Mouse (Mus musculus) stomach, postnatal 0 days (tissue): ENCODE measurements around the gene Ccng2. TPM values are rescaled to one million over a fixed set of nuclear protein-coding genes. Genes with fewer than 3 reads are reported as not detected.

Source experiments
- ATAC-seq: fragments of 200-750 bp; cut with Nextera tagmentation; 2 replicates; pipeline ENCODE4 v1.8.0; 2017; ENCODE audit not compliant: low FRiP score, low TSS enrichment
- DNase-seq: peaks from one replicate; pipeline ENCODE4 v3.0.0-alpha.2; 2016; ENCODE audit warnings: low spot score
- H3K27ac ChIP-seq: fragments of 300-500 bp; sonication (generic); replicated peaks from 2 replicates; pipeline ENCODE4 v1.5.1; 2014; ENCODE audit warnings: mild to moderate bottlenecking, control low read depth
- H3K27me3 ChIP-seq: fragments of 300-500 bp; sonication (generic); 2 replicates; pipeline ENCODE4 v1.6.1; 2014; ENCODE audit warnings: low read length; ENCODE audit not compliant: control insufficient read depth, insufficient read depth
- H3K36me3 ChIP-seq: fragments of 300-500 bp; sonication (generic); 2 replicates; pipeline ENCODE4 v1.6.1; 2014; ENCODE audit warnings: low read length, mixed read lengths; ENCODE audit not compliant: control insufficient read depth, insufficient read depth
- H3K4me1 ChIP-seq: fragments of 300-500 bp; sonication (generic); replicated peaks from 2 replicates; pipeline ENCODE4 v1.6.1; 2014; ENCODE audit warnings: antibody characterized with exemption; ENCODE audit not compliant: control insufficient read depth, insufficient read depth
- H3K4me2 ChIP-seq: fragments of 300-500 bp; sonication (generic); replicated peaks from 2 replicates; pipeline ENCODE4 v1.6.1; 2014; ENCODE audit warnings: low read depth, mild to moderate bottlenecking, control low read depth, moderate library complexity
- H3K4me3 ChIP-seq: fragments of 300-500 bp; sonication (generic); 2 replicates; pipeline ENCODE4 v1.5.1; 2014; ENCODE audit warnings: low read depth, low read length, control low read depth
- H3K9ac ChIP-seq: fragments of 300-500 bp; sonication (generic); 2 replicates; pipeline ENCODE4 v1.6.1; 2014; ENCODE audit warnings: mild to moderate bottlenecking, low read length, control low read depth, mixed read lengths
- H3K9me3 ChIP-seq: fragments of 300-500 bp; sonication (generic); 2 replicates; pipeline ENCODE4 v1.6.1; 2016; ENCODE audit warnings: low read length; ENCODE audit not compliant: control insufficient read depth
- CTCF ChIP-seq: IDR thresholded peaks from 2 replicates; pipeline ENCODE4 v1.5.1; 2016; ENCODE audit warnings: antibody characterized with exemption, low read depth, mild to moderate bottlenecking, moderate library complexity
- EP300 ChIP-seq: optimal IDR thresholded peaks from 2 replicates; pipeline ENCODE3; 2016; ENCODE audit warnings: antibody characterized with exemption
- WGBS: fragments of 180-500 bp; shearing (Covaris S2); extraction: QIAGEN DNeasy Blood & Tissue Kit; methylation state at CpG from one replicate; pipeline ENCODE4 v1.1.7; 2014; 5-methylcytosine and 5-hydroxymethylcytosine counted together
- polyA plus RNA-seq: library from polyadenylated mRNA; unstranded; fragments of >200 nt; fragmentation: Nextera tagmentation; extraction: Ambion mirVana; gene quantifications from 2 replicates; pipeline ENCODE4 v1.2.1, GENCODE M21; 2015

Gene Ccng2
- polyA plus RNA-seq, 1 experiment from 2014 or later: 18.4 TPM

DNA sequence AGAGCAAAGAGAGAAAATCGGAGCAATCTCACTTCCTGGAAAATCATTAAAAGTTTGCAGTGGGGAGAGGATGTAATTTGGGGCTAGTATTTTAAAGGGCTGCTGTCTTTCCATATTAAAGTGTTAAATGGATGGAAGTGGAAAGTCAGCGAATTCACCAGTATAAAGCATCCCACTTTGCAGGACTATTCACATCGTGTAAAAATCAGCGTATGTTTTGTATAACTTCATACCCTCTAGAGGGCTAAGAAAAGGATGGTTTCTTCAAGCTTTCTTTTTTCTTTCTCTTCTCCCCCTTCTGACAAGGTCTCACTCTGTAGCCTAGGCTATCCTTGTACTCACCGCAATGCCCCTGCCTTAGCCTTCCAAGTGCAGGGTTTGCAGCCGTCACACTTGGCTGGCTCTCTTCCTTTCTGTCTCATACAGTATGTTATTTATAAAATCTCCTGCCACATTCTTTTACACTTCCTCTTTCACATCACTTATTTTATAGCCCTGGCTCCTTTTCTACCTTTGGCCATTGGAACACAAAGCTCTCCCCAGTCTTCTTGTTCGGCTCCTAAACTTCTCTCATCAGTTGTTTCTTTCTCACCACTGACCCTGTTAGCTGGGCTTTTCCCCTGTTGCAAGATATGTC lies 1.8 kb upstream of the Ccng2 start:
- Histone ChIP-seq H3K27ac (no peak overlapping the region), H3K4me1 (no peaks in the 10 kb centered on the region), H3K27me3 (no peaks in the 10 kb centered on the region), H3K36me3 (no peaks in the 10 kb centered on the region), H3K4me2 (no peak overlapping the region), H3K4me3 (no peak overlapping the region), H3K9ac (no peak overlapping the region), H3K9me3 (no peaks in the 10 kb centered on the region)
- ATAC-seq (no peak), DNase-seq (no peak)
- whole genome bisulfite sequencing: 69% methylated on average over 7 of the region's 7 CpGs
- TF ChIP-seq CTCF (no peak), EP300 (no peak)

GRCm38 (mm10) chr5:93265801-93266580 lies 1.1 kb upstream of the Ccng2 start:
- no peak for DNase-seq
- 0 out of 2 replicates have a peak, but pooled peaks cover 3% of the 10 kb centered on the region for H3K36me3 ChIP-seq
- peak overlapping the region; percentile 97 for H3K4me3 ChIP-seq
- no peaks in the 10 kb centered on the region for H3K27me3 ChIP-seq
- no peak overlapping the region for H3K9ac ChIP-seq
- no peak for TF ChIP-seq CTCF
- no peak for TF ChIP-seq EP300
- WGBS: 43% methylated on average over 13 of the region's 13 CpGs
- H3K27ac ChIP-seq: peak overlapping the region; percentile 81
- H3K4me1 ChIP-seq: no peaks in the 10 kb centered on the region
- peak overlapping the region; percentile 56 for H3K4me2 ChIP-seq
- no peaks in the 10 kb centered on the region for H3K9me3 ChIP-seq
- ATAC-seq: no peak

DNA sequence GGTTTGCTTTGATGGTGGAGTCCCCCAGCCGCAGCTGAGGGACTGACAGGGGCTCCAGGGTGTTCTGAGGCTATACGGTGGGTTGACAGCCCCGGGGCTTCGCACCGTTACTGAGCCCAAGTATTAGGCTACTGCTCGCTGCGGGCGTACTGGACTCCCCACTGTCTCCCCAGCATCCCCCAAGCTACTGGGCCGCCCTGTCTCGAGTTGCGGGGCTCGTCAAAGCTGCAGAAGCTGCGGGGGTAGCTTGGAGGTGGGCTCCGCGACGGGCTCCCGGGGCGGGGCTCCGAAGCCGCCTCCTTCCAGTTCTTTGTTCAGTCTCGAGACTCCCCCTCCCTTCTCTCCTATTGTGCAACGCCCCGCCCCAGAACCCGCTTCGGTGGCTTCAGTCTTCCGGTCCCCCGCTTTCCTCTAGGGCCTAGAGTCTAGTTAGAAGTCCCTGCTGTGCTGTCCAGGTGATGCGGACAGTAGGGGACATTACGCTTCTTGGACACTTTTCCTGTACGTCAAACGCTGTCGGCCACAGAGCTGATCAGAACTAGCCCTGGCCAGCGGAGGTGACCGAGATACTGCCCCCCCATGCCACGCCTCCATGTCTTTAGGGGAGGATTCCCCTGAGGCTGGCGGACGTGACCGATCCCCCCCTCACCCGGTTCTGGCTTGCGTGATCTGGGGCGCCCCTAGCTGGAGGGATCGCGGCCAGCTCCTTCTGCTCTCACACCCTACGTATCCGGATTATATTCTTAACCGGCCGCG lies 972 bp downstream of the Ccng2 start:
- H3K9me3 ChIP-seq: no peaks in the 10 kb centered on the region
- WGBS: under 1% methylated on average over 48 of the region's 48 CpGs
- H3K4me2 ChIP-seq: peak overlapping the region; percentile 56
- peak overlapping the region; percentile 96 for H3K27ac ChIP-seq
- no peaks in the 10 kb centered on the region for H3K27me3 ChIP-seq
- DNase-seq (peak; percentile 85), ATAC-seq (peak; percentile 71)
- H3K4me3 ChIP-seq: peak overlapping the region; percentile 97
- TF ChIP-seq CTCF (peak; percentile 73), EP300 (peak; percentile 19)
- peaks cover 10% of the 10 kb centered on the region for H3K36me3 ChIP-seq
- peak overlapping the region; percentile 96 for H3K9ac ChIP-seq
- no peaks in the 10 kb centered on the region for H3K4me1 ChIP-seq

DNA sequence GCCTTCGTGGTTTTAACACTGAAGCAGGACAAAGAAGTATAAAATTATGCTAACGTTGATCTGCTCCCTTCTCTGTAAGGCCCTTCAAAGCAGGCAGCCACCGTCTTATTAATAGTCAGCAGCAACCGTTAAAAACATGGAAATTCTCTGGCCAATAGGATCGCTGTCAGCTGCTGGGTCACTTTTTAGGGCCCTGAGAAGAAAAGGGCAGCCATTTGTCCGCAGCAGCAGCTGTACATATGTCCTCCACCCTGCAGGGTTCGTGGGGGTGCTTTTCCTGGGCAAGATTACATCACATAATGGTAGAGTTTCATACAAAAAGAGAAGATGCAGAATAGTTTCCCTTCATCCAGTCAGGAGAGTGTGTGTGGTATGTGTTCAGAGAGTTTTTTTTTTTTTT lies 3.0 kb downstream of the Ccng2 start:
- no peaks in the 10 kb centered on the region for H3K9me3 ChIP-seq
- no peak overlapping the region for H3K4me2 ChIP-seq
- no peak for ATAC-seq
- no peak overlapping the region for H3K9ac ChIP-seq
- no peak for TF ChIP-seq CTCF
- TF ChIP-seq EP300: no peak
- no peak overlapping the region for H3K27ac ChIP-seq
- DNase-seq: no peak
- peaks cover 25% of the 10 kb centered on the region for H3K36me3 ChIP-seq
- no peak overlapping the region for H3K4me3 ChIP-seq
- H3K4me1 ChIP-seq: no peaks in the 10 kb centered on the region
- WGBS: 65% methylated on average over 7 of the region's 7 CpGs
- H3K27me3 ChIP-seq: no peaks in the 10 kb centered on the region

- ATAC-seq: no peak
- Histone ChIP-seq H3K9me3 (no peaks in the 10 kb centered on the region), H3K4me2 (no peak overlapping the region), H3K9ac (no peak overlapping the region), H3K4me1 (no peaks in the 10 kb centered on the region), H3K36me3 (peaks cover 25% of the 10 kb centered on the region), H3K4me3 (no peak overlapping the region), H3K27me3 (no peaks in the 10 kb centered on the region), H3K27ac (no peak overlapping the region)
- TF ChIP-seq CTCF (no peak), EP300 (no peak)
- no peak for DNase-seq
- 94% methylated on average over 18 of the region's 18 CpGs for WGBS
Measured at GRCm38 (mm10) chr5:93270721-93271120, 3.7 kb downstream of the Ccng2 start.
